ENCODE assay signal across 20 mouse cellular contexts in genomic region chr10:71316056-71316455, GRCm38 (mm10).
"Had no signal": no experiment of that assay in that cellular context is flagged by ENCODE, and none has a peak within 500 bp of the region (broad histone marks: within the 10 kb centered on the region; RNA-seq: fewer than 3 reads in every experiment).

No protein-coding gene starts in this region.

- H3K27me3 ChIP-seq: limb, embryonic 12.5 days; limb, embryonic 15.5 days; liver, embryonic 12.5 days; liver, embryonic 15.5 days; neural tube, embryonic 13.5 days; stomach, embryonic 15.5 days had no signal

- H3K4me1 ChIP-seq: limb, embryonic 12.5 days; limb, embryonic 15.5 days; liver, embryonic 12.5 days; liver, embryonic 15.5 days; neural tube, embryonic 13.5 days; stomach, embryonic 15.5 days had no signal

- H3K36me3 ChIP-seq: limb, embryonic 12.5 days; limb, embryonic 15.5 days; liver, embryonic 12.5 days; liver, embryonic 15.5 days; neural tube, embryonic 13.5 days; stomach, embryonic 15.5 days had no signal

- H3K4me2 ChIP-seq: limb, embryonic 12.5 days; limb, embryonic 15.5 days; liver, embryonic 12.5 days; liver, embryonic 15.5 days; midbrain, embryonic 11.5 days; neural tube, embryonic 13.5 days; stomach, embryonic 15.5 days had no signal

- H3K9me3 ChIP-seq: limb, embryonic 12.5 days; limb, embryonic 15.5 days; liver, embryonic 12.5 days; liver, embryonic 15.5 days; neural tube, embryonic 13.5 days; stomach, embryonic 15.5 days had no signal

- ATAC-seq: liver, embryonic 12.5 days had no signal

- DNase-seq: kidney, adult 2 months; kidney, postnatal 25 days; layer of hippocampus, adult 9-11 months; lung, adult 2 months; lung, postnatal 14 days; midbrain, embryonic 14.5 days; retina, postnatal 1 day; right cerebral cortex, postnatal 25 days; spleen, adult 18-20 months; thymus, postnatal 25 days had no signal

- H3K27ac ChIP-seq: kidney, postnatal 0 days; layer of hippocampus, adult 2 months; limb, embryonic 12.5 days; limb, embryonic 15.5 days; liver, embryonic 12.5 days; liver, embryonic 15.5 days; neural tube, embryonic 13.5 days; stomach, embryonic 15.5 days had no signal

- H3K9ac ChIP-seq: limb, embryonic 12.5 days; limb, embryonic 15.5 days; liver, embryonic 12.5 days; liver, embryonic 15.5 days; neural tube, embryonic 13.5 days; stomach, embryonic 15.5 days had no signal

- H3K4me3 ChIP-seq: layer of hippocampus, adult 2 months; limb, embryonic 12.5 days; limb, embryonic 15.5 days; liver, embryonic 12.5 days; liver, embryonic 15.5 days; myocyte; neural tube, embryonic 13.5 days; stomach, embryonic 15.5 days had no signal
